Mouse (Mus musculus) forebrain, embryonic 12.5 days (tissue): ENCODE measurements around the gene Tectb. TPM values are rescaled to one million over a fixed set of nuclear protein-coding genes. Genes with fewer than 3 reads are reported as not detected.

Experiments used
- ATAC-seq: fragments of 200-750 bp; cut with Nextera tagmentation; 2 replicates; pipeline ENCODE4 v1.8.0; 2017; ENCODE audit warnings: moderate TSS enrichment; ENCODE audit not compliant: low FRiP score
- H3K27ac ChIP-seq: fragments of 300-500 bp; sonication (generic); 2 replicates; pipeline ENCODE4 v1.5.1; 2016; ENCODE audit warnings: mild to moderate bottlenecking
- H3K27me3 ChIP-seq: fragments of 300-500 bp; sonication (generic); 2 replicates; pipeline ENCODE4 v1.6.1; 2016; ENCODE audit warnings: mild to moderate bottlenecking
- H3K36me3 ChIP-seq: fragments of 300-500 bp; sonication (generic); replicated peaks from 2 replicates; pipeline ENCODE4 v1.6.1; 2016; ENCODE audit warnings: mild to moderate bottlenecking
- H3K4me1 ChIP-seq: fragments of 300-500 bp; sonication (generic); 2 replicates; pipeline ENCODE4 v1.6.1; 2016
- H3K4me2 ChIP-seq: fragments of 300-500 bp; sonication (generic); 2 replicates; pipeline ENCODE4 v1.6.1; 2016; ENCODE audit warnings: mild to moderate bottlenecking, moderate library complexity
- H3K4me3 ChIP-seq: fragments of 300-500 bp; sonication (generic); replicated peaks from 2 replicates; pipeline ENCODE4 v1.5.1; 2016; ENCODE audit warnings: mild to moderate bottlenecking
- H3K9ac ChIP-seq: fragments of 300-500 bp; sonication (generic); 2 replicates; pipeline ENCODE4 v1.6.1; 2016; ENCODE audit warnings: mild to moderate bottlenecking
- H3K9me3 ChIP-seq: fragments of 300-500 bp; sonication (generic); 2 replicates; pipeline ENCODE4 v1.6.1; 2016
- WGBS: fragments of 180-500 bp; shearing (Covaris S2); methylation state at CpG from one replicate; pipeline ENCODE4 v1.1.7; 2016; 5-methylcytosine and 5-hydroxymethylcytosine counted together
- microRNA-seq: library from miRNA; unstranded; fragments of <30 nt; microRNA quantifications from one replicate; pipeline ENCODE4, GENCODE M21; 2017
- polyA plus RNA-seq: library from polyadenylated mRNA; unstranded; fragments of >200 nt; fragmentation: Nextera tagmentation; extraction: Ambion mirVana; gene quantifications from 2 replicates; pipeline ENCODE4 v1.2.1, GENCODE M21; 2016

Gene Tectb
- polyA plus RNA-seq, 1 experiment from 2014 or later = 0.13 TPM

DNA sequence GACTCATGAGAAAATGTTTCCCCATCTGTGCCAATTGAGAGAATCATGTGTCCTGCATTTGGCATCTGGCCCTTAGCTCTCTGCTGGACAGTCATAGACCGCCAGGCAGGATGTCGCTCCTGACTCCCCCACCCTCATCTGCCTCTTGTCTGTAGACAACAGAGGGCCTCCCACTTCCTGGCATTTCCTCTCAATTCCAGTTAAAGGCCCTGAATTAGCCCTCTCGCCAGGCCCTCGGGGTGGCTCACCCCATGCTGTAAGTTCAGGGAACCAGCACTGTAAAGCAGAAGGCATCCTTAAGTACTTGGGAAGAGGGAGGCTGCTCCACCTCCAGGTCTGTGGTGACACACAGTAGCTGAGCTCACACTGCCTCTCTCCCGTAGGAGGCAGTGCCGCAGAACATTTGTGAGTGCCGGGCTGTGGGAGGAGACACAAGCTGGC lies 64.3 kb downstream of the Tectb start:
- no peak for ATAC-seq
- Histone ChIP-seq H3K27ac (no peak overlapping the region), H3K27me3 (no peaks in the 10 kb centered on the region), H3K9ac (no peak overlapping the region), H3K4me3 (no peak overlapping the region), H3K4me2 (no peak overlapping the region), H3K9me3 (no peaks in the 10 kb centered on the region), H3K4me1 (0 out of 2 replicates have a peak, but pooled peaks cover 4% of the 10 kb centered on the region), H3K36me3 (no peaks in the 10 kb centered on the region)
- 36% methylated on average over 7 of the region's 7 CpGs for WGBS

Small RNA genes within 50 kb of the gene (microRNA-seq; reads per million reads assigned to microRNA genes)
- not detected for gene Mir6715

Other genes with a start within 250 kb of the Tectb start
- gene Gpam, start 53.5 kb upstream of the Tectb start, polyA plus RNA-seq = 21.5 and 24.4 TPM in 2 replicates
- gene Gucy2g, start 60.5 kb downstream of the Tectb start, polyA plus RNA-seq = not detected in 2 replicates
- 15.5 and 18.9 TPM in 2 replicates for gene Acsl5, start 71.2 kb downstream of the Tectb start, polyA plus RNA-seq
- gene Zdhhc6, start 135.3 kb downstream of the Tectb start, polyA plus RNA-seq = 96.4 and 97.7 TPM in 2 replicates
- gene Vti1a, start 135.6 kb downstream of the Tectb start, polyA plus RNA-seq = 30.9 and 34.3 TPM in 2 replicates